Mouse (Mus musculus): ENCODE results near the gene Ksr2.

GRCm38 (mm10) chr5:117395834-117396233 is 18.0 kb upstream of the Ksr2 start:
- no peak for TF ChIP-seq CTCF (IDR thresholded peaks at IDR 0.05; ENCODE audit: extremely low read depth, insufficient read depth, low read length)
- TF ChIP-seq POLR2A (IDR thresholded peaks at IDR 0.05; ENCODE audit: extremely low read depth, insufficient read depth, low read length) = no peak
